Mouse (Mus musculus): ENCODE data around the gene Gm21885. TPM values are rescaled to one million over a fixed set of nuclear protein-coding genes. Genes with fewer than 3 reads are reported as not detected.

The Gm21885 gene
- total and polyA plus RNA-seq, 2 experiments from 2014 or later, result not detected

- Histone ChIP-seq H3K9me3 (ENCODE audit: low read length) (no peaks in the 10 kb centered on the region), H3K36me3 (ENCODE audit: insufficient read depth, low read length) (peaks cover 68% of the 10 kb centered on the region), H3K4me3 (ENCODE audit: low read length) (no peak overlapping the region), H3K27me3 (ENCODE audit: insufficient read depth, low read length) (no peaks in the 10 kb centered on the region), H3K9ac (replicated peaks; ENCODE audit: low read length) (no peak overlapping the region), H3K4me2 (ENCODE audit: low read depth, low read length) (no peak overlapping the region), H3K27ac (no peak overlapping the region), H3K4me1 (ENCODE audit: insufficient read depth, low read length) (no peaks in the 10 kb centered on the region)
- DNase-seq (ENCODE audit: low spot score) (no peak), ATAC-seq (no peak)
- WGBS, result 48% methylated on average over 9 of the region's 9 CpGs
- no peak for TF ChIP-seq CTCF (IDR thresholded peaks at IDR 0.05; ENCODE audit: low read depth)
Observed at GRCm38 (mm10) chr11:94294996-94295845, 13.5 kb downstream of the Gm21885 start.

DNA sequence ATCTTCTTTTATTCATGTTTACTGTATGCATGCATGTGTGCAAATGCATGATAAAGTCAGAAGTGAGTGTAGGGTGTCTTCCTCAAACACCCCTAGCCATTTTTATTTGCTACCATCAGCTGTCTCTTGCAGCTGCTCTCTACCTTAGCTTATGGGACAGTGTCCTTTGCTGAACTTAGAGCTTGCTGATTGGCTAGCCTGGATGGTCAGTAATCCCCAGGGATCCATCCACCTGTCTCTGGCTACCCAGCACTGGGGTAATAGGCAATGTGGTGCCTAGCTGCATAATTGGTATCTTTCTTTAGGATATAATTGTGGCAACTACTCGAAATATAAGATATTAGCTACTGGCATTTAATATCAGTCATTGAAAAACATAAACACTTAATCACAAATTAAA, 31.1 kb downstream of the Gm21885 start:
- no peak overlapping the region for H3K9ac ChIP-seq (replicated peaks; ENCODE audit: low read length)
- ATAC-seq, result no peak
- peaks cover 25% of the 10 kb centered on the region for H3K4me1 ChIP-seq (ENCODE audit: insufficient read depth, low read length)
- no peaks in the 10 kb centered on the region for H3K36me3 ChIP-seq (ENCODE audit: insufficient read depth, low read length)
- TF ChIP-seq CTCF (IDR thresholded peaks at IDR 0.05; ENCODE audit: low read depth), result no peak
- no peak overlapping the region for H3K27ac ChIP-seq
- no peak overlapping the region for H3K4me3 ChIP-seq (ENCODE audit: low read length)
- no peaks in the 10 kb centered on the region for H3K9me3 ChIP-seq (ENCODE audit: low read length)
- no peak for DNase-seq (ENCODE audit: low spot score)
- WGBS, result 85% methylated on average over 1 of the region's 1 CpGs
- H3K4me2 ChIP-seq (ENCODE audit: low read depth, low read length), result no peak overlapping the region
- H3K27me3 ChIP-seq (ENCODE audit: insufficient read depth, low read length), result no peaks in the 10 kb centered on the region

DNA sequence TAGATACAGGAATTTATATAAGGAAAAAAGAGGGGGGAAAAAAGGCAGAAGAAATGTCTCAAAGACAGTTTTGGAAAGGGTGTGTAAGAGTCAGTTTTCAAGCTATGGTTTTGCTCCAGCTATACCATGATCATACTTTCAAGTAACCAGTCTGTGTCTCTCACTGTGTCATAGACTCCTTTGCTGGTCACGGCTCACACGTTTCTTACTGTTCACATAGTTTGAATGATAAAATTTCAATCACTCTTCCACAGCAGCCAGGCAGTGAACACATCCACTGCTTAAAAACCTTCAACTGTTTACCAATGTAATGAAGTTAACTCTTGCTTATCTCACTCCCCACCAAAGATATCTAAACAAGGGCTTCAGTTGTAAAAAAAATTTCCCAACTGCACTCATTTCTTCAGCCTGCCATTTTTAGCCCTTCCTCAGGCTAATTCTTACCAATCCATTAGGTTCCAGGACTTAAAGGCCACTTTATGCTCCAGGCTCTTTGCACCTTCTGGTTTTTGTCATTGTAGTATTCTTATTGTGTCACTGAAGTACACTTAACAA, 32.5 kb downstream of the Gm21885 start:
- ATAC-seq, result no peak
- DNase-seq (ENCODE audit: low spot score), result no peak

GRCm38 (mm10) chr11:94315308-94315707, 33.6 kb downstream of the Gm21885 start:
- H3K27me3 ChIP-seq (ENCODE audit: insufficient read depth, low read length), result no peaks in the 10 kb centered on the region
- H3K36me3 ChIP-seq (ENCODE audit: insufficient read depth, low read length), result no peaks in the 10 kb centered on the region
- TF ChIP-seq CTCF (IDR thresholded peaks at IDR 0.05; ENCODE audit: low read depth), result no peak
- no peak overlapping the region for H3K4me3 ChIP-seq (ENCODE audit: low read length)
- DNase-seq (ENCODE audit: low spot score) (no peak), ATAC-seq (no peak)
- WGBS, result 66% methylated on average over 1 of the region's 1 CpGs
- H3K9me3 ChIP-seq (ENCODE audit: low read length), result no peaks in the 10 kb centered on the region
- H3K4me1 ChIP-seq (ENCODE audit: insufficient read depth, low read length), result peaks cover 32% of the 10 kb centered on the region
- no peak overlapping the region for H3K9ac ChIP-seq (replicated peaks; ENCODE audit: low read length)
- no peak overlapping the region for H3K27ac ChIP-seq
- H3K4me2 ChIP-seq (ENCODE audit: low read depth, low read length), result no peak overlapping the region

More for the DNA sequence above, 32.5 kb downstream of the Gm21885 start:
- Histone ChIP-seq H3K27ac (no peak overlapping the region), H3K27me3 (ENCODE audit: insufficient read depth, low read length) (no peaks in the 10 kb centered on the region), H3K4me3 (ENCODE audit: low read length) (no peak overlapping the region), H3K4me1 (ENCODE audit: insufficient read depth, low read length) (peaks cover 29% of the 10 kb centered on the region), H3K36me3 (ENCODE audit: insufficient read depth, low read length) (no peaks in the 10 kb centered on the region), H3K9ac (replicated peaks; ENCODE audit: low read length) (no peak overlapping the region), H3K9me3 (ENCODE audit: low read length) (no peaks in the 10 kb centered on the region), H3K4me2 (ENCODE audit: low read depth, low read length) (no peak overlapping the region)
- no peak for TF ChIP-seq CTCF (IDR thresholded peaks at IDR 0.05; ENCODE audit: low read depth)
- 70% methylated on average over 2 of the region's 2 CpGs for WGBS

DNA sequence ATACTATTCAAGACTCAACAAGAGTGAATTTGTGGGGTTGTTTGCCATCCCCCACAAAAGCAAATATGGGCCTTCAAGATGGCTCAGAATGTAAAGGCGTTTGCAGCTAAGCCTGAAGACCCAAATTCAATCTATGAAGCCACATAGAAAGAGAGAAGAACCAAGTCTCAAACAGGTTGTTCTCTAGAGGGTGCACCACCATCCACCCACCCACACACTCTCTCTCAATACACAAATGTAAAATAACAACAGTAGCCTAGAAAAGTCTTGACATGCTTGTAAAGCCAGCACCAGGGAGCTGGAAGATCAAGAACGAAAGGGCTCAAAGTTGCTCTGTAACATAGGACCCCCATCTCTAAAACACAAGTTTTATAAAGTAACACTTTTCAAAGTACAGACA, 34.9 kb downstream of the Gm21885 start:
- whole genome bisulfite sequencing, result 76% methylated on average over 2 of the region's 2 CpGs
- Histone ChIP-seq H3K4me3 (ENCODE audit: low read length) (no peak overlapping the region), H3K27me3 (ENCODE audit: insufficient read depth, low read length) (no peaks in the 10 kb centered on the region), H3K4me1 (ENCODE audit: insufficient read depth, low read length) (peaks cover 29% of the 10 kb centered on the region), H3K4me2 (ENCODE audit: low read depth, low read length) (no peak overlapping the region), H3K36me3 (ENCODE audit: insufficient read depth, low read length) (no peaks in the 10 kb centered on the region), H3K27ac (no peak overlapping the region), H3K9me3 (ENCODE audit: low read length) (no peaks in the 10 kb centered on the region), H3K9ac (replicated peaks; ENCODE audit: low read length) (no peak overlapping the region)
- no peak for DNase-seq (ENCODE audit: low spot score)
- no peak for TF ChIP-seq CTCF (IDR thresholded peaks at IDR 0.05; ENCODE audit: low read depth)
- no peak for ATAC-seq

GRCm38 (mm10) chr11:94317014-94317413, 35.3 kb downstream of the Gm21885 start:
- Histone ChIP-seq H3K27me3 (ENCODE audit: insufficient read depth, low read length) (no peaks in the 10 kb centered on the region), H3K9me3 (ENCODE audit: low read length) (no peaks in the 10 kb centered on the region), H3K27ac (no peak overlapping the region), H3K4me2 (ENCODE audit: low read depth, low read length) (no peak overlapping the region), H3K36me3 (ENCODE audit: insufficient read depth, low read length) (no peaks in the 10 kb centered on the region), H3K4me1 (ENCODE audit: insufficient read depth, low read length) (peaks cover 28% of the 10 kb centered on the region), H3K9ac (replicated peaks; ENCODE audit: low read length) (no peak overlapping the region), H3K4me3 (ENCODE audit: low read length) (no peak overlapping the region)
- DNase-seq (ENCODE audit: low spot score), result no peak
- no peak for ATAC-seq
- no peak for TF ChIP-seq CTCF (IDR thresholded peaks at IDR 0.05; ENCODE audit: low read depth)
- 87% methylated on average over 1 of the region's 1 CpGs for WGBS

DNA sequence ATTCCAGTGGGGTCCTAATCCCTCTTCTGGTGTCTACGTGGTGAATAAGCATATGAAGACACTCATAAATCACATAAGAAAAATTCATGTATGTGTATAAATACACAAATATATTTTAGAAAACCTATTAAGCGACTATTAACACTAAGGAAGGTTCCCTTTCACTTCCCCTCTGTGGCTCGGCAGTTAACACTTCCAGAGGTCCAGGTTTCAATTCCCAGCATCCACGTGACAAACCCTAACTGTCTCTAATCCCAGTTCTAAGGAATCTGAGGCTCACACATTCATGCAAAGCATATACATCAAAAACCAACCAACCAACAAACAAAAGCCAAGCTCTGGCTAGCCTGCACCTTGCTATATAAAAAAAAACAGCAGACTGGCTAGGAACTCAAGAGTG, 35.8 kb downstream of the Gm21885 start:
- 56% methylated on average over 4 of the region's 4 CpGs for WGBS
- ATAC-seq (no peak), DNase-seq (ENCODE audit: low spot score) (no peak)
- H3K4me3 ChIP-seq (ENCODE audit: low read length), result no peak overlapping the region
- no peak overlapping the region for H3K9ac ChIP-seq (replicated peaks; ENCODE audit: low read length)
- no peak overlapping the region for H3K4me2 ChIP-seq (ENCODE audit: low read depth, low read length)
- H3K36me3 ChIP-seq (ENCODE audit: insufficient read depth, low read length), result no peaks in the 10 kb centered on the region
- H3K9me3 ChIP-seq (ENCODE audit: low read length), result no peaks in the 10 kb centered on the region
- H3K27me3 ChIP-seq (ENCODE audit: insufficient read depth, low read length), result no peaks in the 10 kb centered on the region
- H3K27ac ChIP-seq, result no peak overlapping the region
- no peak for TF ChIP-seq CTCF (IDR thresholded peaks at IDR 0.05; ENCODE audit: low read depth)
- H3K4me1 ChIP-seq (ENCODE audit: insufficient read depth, low read length), result peaks cover 28% of the 10 kb centered on the region
